Mouse (Mus musculus): ENCODE measurements around the gene Ago1. TPM values are rescaled to one million over a fixed set of nuclear protein-coding genes. Genes with fewer than 3 reads are reported as not detected.
A peak's percentile ranks its signal among the peaks of the same experiment; 100 is the strongest.

The Ago1 gene
- 1 to 10 TPM; 5.8 to 6.2 TPM for total RNA-seq (2021)
- long read RNA-seq, experiment 1, partial matches to known transcripts: 0 of 1 reads
- long read RNA-seq, experiment 1, other reads (novel, unspliced or antisense): 1 of 1 reads
- long read RNA-seq, experiment 2, partial matches to known transcripts: 1 of 1 reads
- long read RNA-seq, experiment 2, other reads (novel, unspliced or antisense): 0 of 1 reads

- DNase-seq (ENCODE audit: low spot score): peak; percentile 95
These were observed at the start of gene Ago1 for GRCm38 (mm10) chr4:126468285-126468901. Ago1 (minus strand) TSS chr4:126468583.

GRCm38 (mm10) chr4:126512308-126513066 is 44.1 kb upstream of the Ago1 start:
- DNase-seq (ENCODE audit: low spot score): no peak

GRCm38 (mm10) chr4:126511013-126511412 is 42.6 kb upstream of the Ago1 start:
- no peak for DNase-seq (ENCODE audit: low spot score)

GRCm38 (mm10) chr4:126509072-126509471 is 40.7 kb upstream of the Ago1 start:
- DNase-seq (ENCODE audit: low spot score): no peak

- no peak for DNase-seq (ENCODE audit: low spot score)
These were observed 39.9 kb upstream of the Ago1 start for GRCm38 (mm10) chr4:126508110-126508899.

GRCm38 (mm10) chr4:126502977-126503309 is 34.6 kb upstream of the Ago1 start:
- DNase-seq (ENCODE audit: low spot score): no peak

- no peak for DNase-seq (ENCODE audit: low spot score)
These were observed 34.0 kb upstream of the Ago1 start for GRCm38 (mm10) chr4:126502141-126502976.

GRCm38 (mm10) chr4:126498601-126499000 is 30.2 kb upstream of the Ago1 start:
- no peak for DNase-seq (ENCODE audit: low spot score)

GRCm38 (mm10) chr4:126496963-126497362 is 28.6 kb upstream of the Ago1 start:
- no peak for DNase-seq (ENCODE audit: low spot score)

GRCm38 (mm10) chr4:126495942-126496790 is 27.8 kb upstream of the Ago1 start:
- no peak for DNase-seq (ENCODE audit: low spot score)

- DNase-seq (ENCODE audit: low spot score): no peak
These were observed 27.1 kb upstream of the Ago1 start for GRCm38 (mm10) chr4:126495453-126495852.

GRCm38 (mm10) chr4:126493416-126493815 is 25.0 kb upstream of the Ago1 start:
- no peak for DNase-seq (ENCODE audit: low spot score)

- DNase-seq (ENCODE audit: low spot score): no peak
These were observed 23.6 kb upstream of the Ago1 start for GRCm38 (mm10) chr4:126491977-126492376.

- no peak for DNase-seq (ENCODE audit: low spot score)
These were observed 22.3 kb upstream of the Ago1 start for GRCm38 (mm10) chr4:126490726-126491125.

- no peak for DNase-seq (ENCODE audit: low spot score)
These were observed 21.4 kb upstream of the Ago1 start for GRCm38 (mm10) chr4:126489811-126490210.

- no peak for DNase-seq (ENCODE audit: low spot score)
These were observed 17.8 kb upstream of the Ago1 start for GRCm38 (mm10) chr4:126486217-126486616.

- no peak for DNase-seq (ENCODE audit: low spot score)
These were observed 16.7 kb upstream of the Ago1 start for GRCm38 (mm10) chr4:126485065-126485464.

- no peak for DNase-seq (ENCODE audit: low spot score)
These were observed 15.5 kb upstream of the Ago1 start for GRCm38 (mm10) chr4:126483874-126484273.

- DNase-seq (ENCODE audit: low spot score): no peak
These were observed 14.6 kb upstream of the Ago1 start for GRCm38 (mm10) chr4:126482951-126483350.

GRCm38 (mm10) chr4:126481461-126481860 is 13.1 kb upstream of the Ago1 start:
- DNase-seq (ENCODE audit: low spot score): no peak

All from gastrocnemius, adult 18-20 months (tissue).